Mouse (Mus musculus) telencephalon, adult 2 months (tissue): ENCODE measurements at regions not wholly inside any gene's neighbourhood (a gene's known extent, or its start where the extent isn't known, plus 50 kb on each side); places are given as distances from the start of the nearest gene placed in this dataset.
A peak's percentile ranks its signal among the peaks of the same experiment; 100 is the strongest.

Source experiments
- DNase-seq: peaks from one replicate; pipeline ENCODE4 v3.0.0-alpha.2; 2011; ENCODE audit warnings: low read depth, low spot score

- no peak for DNase-seq
Measured at GRCm38 (mm10) chr3:11875816-11876215, 1540.3 kb upstream of the Gm38303 start.

GRCm38 (mm10) chr3:11869381-11869780, 1533.9 kb upstream of the Gm38303 start:
- DNase-seq, result peak; percentile 52
